Mouse (Mus musculus): ENCODE measurements at regions not wholly inside any gene's neighbourhood (a gene's known extent, or its start where the extent isn't known, plus 50 kb on each side); places are given as distances from the start of the nearest gene placed in this dataset.

- DNase-seq (ENCODE audit: low spot score): no peak
Observed at GRCm38 (mm10) chr17:68223170-68223569, 50.4 kb upstream of the L3mbtl4 start.

Measured in layer of hippocampus, adult 11-12 months (tissue).